16 mouse cellular contexts compared by ENCODE assay signal in genomic region chr13:103001831-103002230, GRCm38 (mm10).
"Had no signal": no experiment of that assay in that cellular context is flagged by ENCODE, and none has a peak within 500 bp of the region (broad histone marks: within the 10 kb centered on the region; RNA-seq: fewer than 3 reads in every experiment).

No protein-coding gene starts in this region.

- H3K36me3 ChIP-seq: limb, embryonic 15.5 days; liver, embryonic 12.5 days; neural tube, embryonic 15.5 days had no signal

- H3K4me2 ChIP-seq: limb, embryonic 15.5 days; liver, embryonic 12.5 days; lung, embryonic 14.5 days; neural tube, embryonic 15.5 days had no signal

- H3K4me1 ChIP-seq: limb, embryonic 15.5 days; liver, embryonic 12.5 days; megakaryocyte, embryonic 14.5 days had no signal

- ATAC-seq: liver, embryonic 12.5 days had no signal

- H3K9me3 ChIP-seq: limb, embryonic 15.5 days; liver, embryonic 12.5 days; megakaryocyte, embryonic 14.5 days; neural tube, embryonic 15.5 days had no signal

- DNase-seq: kidney, adult 18-20 months; kidney, postnatal 36 days; layer of hippocampus, adult 9-11 months; layer of hippocampus, postnatal 36 days; lung, embryonic 14.5 days; lung, postnatal 10 days; right cerebral cortex, postnatal 4 days; spleen, adult 18-20 months; thymus, adult 2 months; thymus, postnatal 36 days had no signal

- H3K4me3 ChIP-seq: limb, embryonic 15.5 days; liver, embryonic 12.5 days; megakaryocyte, embryonic 14.5 days; myocyte; neural tube, embryonic 15.5 days had no signal

- H3K9ac ChIP-seq: limb, embryonic 15.5 days; liver, embryonic 12.5 days; lung, embryonic 14.5 days; neural tube, embryonic 15.5 days had no signal

- H3K27me3 ChIP-seq: limb, embryonic 15.5 days; liver, embryonic 12.5 days; megakaryocyte, embryonic 14.5 days; neural tube, embryonic 15.5 days had no signal

- H3K27ac ChIP-seq: limb, embryonic 15.5 days; liver, embryonic 12.5 days; macrophage; neural tube, embryonic 15.5 days had no signal
